Mouse (Mus musculus) urinary bladder, postnatal 14 days (tissue): ENCODE measurements at regions not wholly inside any gene's neighbourhood (a gene's known extent, or its start where the extent isn't known, plus 50 kb on each side); places are given as distances from the start of the nearest gene placed in this dataset.

Source experiments
- DNase-seq: peaks from one replicate; pipeline ENCODE4 v3.0.0; 2021; ENCODE audit warnings: low spot score

DNA sequence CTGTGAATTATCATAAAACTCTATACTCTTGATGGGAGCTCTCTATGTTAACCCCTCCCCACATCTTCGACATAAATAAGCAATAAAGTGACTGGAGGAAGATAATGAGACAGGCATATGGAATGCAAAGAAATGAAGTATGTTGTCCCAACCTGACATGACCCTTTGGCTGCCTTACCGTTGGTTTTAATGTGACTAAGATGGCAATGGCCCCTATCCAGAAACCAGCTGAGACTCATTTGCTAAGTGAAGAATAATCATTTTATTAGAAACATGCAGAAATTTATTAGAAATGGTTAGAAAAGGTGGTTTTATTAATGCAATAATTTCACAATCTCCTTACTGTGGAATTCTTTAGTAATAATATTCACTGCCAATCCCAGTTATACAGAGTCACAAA, 2767.2 kb upstream of the 5930422O12Rik start:
- DNase-seq: no peak

DNA sequence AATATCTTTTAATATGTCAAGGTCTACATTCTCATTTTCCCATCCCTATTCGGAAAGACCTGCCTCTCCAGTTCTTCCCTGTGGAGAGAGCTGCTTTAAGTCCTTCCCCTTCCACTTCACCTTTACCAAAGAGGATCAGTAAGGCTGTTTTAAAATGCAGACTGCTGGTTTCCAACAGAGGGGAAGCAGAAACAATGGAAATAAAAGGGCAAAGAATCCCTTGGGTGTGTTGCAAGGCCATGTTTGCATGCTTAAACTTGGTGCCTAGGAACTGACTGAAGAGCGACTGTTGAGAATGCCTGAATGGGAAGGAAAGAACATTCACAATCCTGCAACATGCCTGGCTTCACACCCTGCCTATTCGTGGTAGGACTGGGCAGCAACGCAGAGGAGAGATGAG, 2759.1 kb upstream of the 5930422O12Rik start:
- no peak for DNase-seq

DNA sequence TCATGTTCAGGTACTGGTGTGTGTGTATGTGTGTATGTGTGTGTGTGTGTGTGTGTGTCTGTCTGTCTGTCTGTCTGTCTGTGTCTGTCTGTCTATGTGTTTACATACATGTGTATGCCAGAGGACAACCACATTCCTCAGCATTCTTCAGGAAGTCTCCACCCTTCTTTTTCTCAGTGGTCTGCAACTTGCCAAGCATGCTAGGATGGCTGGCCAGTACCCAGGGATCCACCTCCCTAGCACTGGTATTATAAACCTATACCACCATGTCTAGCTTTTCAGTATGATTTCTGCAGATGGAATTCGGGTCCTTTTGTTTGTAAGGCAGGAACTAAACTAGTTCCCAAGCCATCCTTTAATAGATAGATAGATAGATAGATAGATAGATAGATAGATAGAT, 2751.1 kb upstream of the 5930422O12Rik start:
- no peak for DNase-seq

DNA sequence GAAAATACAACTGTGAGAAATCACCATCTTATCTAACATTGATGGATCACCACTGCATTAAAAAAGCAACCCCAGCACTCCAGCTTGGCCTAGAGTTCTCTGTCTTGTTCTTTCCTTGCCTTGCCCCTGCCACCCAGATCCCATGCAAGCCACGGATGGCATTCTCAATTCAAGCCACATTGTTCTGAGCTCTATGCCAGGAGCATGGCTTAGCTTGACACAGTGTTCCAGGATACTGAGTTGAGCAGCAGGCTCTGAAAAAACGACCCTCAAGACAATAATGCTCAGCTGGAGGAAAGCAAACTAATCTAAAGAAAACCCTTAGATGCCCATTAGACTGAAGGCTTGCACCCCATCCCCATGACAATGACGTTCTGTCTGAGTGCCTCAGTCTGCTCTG, 2746.3 kb upstream of the 5930422O12Rik start:
- no peak for DNase-seq

DNA sequence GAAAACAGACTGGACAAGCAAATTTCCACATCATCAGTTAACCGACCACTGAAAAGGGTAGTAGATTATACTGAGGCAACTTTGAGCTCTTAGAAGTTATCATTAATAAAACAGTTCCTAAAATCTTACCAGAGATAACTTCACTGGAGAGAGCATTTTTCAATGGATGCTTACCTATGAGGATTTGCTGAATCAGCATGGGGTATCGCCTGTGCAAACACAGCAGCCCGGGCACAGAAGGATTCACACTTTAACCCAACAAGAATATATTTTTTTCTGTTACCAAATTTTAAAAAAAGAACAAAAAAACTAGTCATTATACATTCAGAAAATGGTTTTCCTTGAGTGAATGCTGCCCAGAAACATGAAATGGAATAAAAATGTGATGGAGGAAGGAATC, 2742.0 kb upstream of the 5930422O12Rik start:
- DNase-seq: no peak

DNA sequence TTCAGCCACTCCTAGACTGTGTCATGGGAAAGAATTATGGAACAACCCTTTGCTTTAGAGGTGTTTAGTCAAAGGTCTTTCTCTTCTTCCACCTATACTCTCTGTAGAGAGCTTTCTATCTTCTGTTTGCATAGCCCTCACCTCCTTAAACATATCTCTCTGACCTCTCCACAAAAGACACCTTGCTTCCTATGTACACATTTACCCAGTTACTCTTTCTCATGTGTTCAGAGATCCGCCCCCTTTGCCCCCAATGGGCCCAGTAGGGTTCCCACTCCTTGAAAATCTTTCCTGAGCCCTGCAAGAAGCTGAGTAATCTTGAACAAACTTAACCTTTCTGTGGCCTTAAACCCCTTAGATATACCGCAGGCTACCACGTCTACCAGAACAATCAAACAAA, 2734.4 kb upstream of the 5930422O12Rik start:
- no peak for DNase-seq

DNA sequence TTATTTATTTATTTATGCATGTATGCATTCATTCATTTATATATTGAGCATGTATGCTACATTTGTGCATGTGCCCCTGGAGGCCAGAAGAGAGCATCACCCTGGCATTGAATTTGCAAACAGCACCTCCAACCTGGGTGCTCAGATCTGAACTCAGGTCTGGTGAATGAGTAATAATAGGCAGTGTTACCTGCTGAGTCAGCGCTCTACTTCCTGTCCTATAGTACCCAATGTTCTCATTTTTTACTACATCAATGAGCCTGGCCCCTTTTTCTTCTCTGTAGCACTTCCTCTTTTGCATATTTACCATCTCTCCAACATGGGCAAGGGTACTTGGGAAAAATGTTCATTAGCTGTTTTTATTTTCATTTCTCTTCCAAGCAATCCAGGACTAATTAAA, 2711.9 kb upstream of the 5930422O12Rik start:
- DNase-seq: no peak

DNA sequence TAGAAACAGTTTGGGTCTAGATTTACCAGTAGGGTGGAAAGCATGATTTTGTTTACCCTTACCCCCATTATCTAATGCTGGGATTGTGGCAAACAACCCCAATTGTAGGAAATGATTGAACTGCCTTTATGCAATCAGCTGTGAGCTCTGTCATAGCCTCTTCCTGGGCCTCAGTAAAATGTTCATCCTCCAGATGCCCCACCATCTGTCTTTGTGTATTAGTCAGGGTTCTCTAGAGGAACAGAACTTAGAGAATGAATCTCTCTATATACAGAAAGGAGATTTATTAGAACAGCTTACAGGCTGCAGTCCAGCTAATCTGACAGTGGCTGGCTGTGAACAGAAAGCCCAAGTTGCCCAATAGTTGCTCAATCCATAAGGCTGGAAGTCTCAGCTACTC, 2698.1 kb upstream of the 5930422O12Rik start:
- no peak for DNase-seq

DNA sequence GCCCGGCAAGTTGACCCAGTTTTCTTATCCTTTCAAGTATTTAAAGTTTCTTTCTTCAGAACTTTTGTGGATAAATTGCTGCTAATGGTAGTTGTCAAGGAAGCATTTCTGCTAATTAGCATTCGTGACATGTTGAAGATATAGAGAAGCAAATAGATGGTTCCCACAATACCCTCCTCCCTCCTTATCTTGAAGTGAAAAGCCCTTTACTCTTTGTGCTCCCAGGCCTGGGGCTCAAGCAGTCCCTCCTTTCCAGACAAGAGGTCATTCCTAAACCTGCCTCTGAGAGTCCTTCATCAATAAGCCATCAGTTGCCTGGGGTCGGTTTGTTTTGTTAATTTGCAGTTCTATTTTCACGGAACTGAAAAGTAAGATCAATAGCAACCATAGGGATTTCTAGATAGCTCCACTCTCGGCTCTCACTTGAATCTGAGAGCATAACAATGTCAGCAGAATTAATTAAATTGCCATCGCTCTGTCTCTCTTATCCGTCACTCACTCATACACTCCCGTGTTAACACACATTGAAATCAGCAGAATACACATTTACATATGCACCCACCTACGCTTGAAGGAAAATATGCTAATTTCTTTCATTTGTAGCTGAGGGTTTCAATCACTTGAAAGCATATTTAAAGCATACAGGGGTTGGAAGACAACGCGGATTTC, 2695.8 kb upstream of the 5930422O12Rik start:
- DNase-seq: no peak

DNA sequence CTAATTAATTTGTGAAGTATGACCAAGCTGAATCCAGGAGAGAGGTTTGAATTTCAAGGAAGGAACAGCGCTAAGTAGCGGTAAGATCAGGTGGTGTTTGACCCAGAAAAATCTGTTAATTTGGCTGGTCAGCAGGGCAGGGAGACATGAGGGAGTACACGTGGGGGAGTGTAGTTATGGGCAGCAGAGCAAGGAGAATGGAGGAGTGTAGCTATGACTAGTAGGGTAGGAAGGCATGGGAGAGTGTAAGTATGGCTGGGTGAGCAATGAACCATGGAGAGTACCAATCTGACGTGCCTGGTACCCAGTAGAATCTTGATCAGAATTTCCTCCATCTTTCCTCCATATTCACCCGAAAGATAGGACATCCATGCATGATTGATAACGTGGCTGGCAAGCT, 2695.1 kb upstream of the 5930422O12Rik start:
- DNase-seq: no peak

DNA sequence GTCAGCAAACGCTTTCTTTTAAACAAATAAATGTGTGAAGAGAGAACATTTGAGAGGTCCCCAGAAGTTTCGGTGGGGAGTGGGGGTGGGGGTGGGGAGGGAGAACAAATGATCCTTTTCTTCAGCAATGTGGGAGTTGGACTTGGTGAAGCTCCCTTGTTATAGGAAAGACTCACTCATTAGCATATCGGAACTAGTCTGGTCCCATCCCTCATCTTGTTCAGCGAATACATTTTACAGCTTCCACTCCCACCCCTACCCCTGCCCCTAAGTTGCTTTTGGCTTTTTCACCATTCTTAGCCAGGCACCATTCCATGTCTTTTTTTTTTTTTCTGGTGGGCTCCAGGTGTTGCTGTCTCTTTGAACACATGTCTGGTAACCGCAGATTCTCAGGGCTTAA, 2693.2 kb upstream of the 5930422O12Rik start:
- no peak for DNase-seq

DNA sequence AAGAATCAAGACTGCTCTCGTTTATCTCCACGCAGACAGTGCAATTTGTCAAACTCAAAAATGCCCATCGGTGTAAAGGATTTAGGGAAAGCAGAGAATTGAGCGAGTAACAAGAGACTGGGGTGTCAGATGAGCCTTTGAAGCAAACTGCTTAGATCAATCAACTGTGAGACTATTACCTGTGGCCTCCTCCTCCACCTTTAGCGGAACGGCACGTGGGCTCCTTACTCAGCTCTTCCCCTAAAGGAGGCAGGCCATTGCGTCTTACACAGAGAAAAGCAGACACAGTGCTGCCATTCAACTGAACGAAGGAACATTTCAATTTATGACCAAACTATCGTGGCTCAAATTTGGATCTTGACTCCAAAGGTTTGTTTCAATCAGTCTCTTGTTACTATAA, 2692.8 kb upstream of the 5930422O12Rik start:
- DNase-seq: no peak

DNA sequence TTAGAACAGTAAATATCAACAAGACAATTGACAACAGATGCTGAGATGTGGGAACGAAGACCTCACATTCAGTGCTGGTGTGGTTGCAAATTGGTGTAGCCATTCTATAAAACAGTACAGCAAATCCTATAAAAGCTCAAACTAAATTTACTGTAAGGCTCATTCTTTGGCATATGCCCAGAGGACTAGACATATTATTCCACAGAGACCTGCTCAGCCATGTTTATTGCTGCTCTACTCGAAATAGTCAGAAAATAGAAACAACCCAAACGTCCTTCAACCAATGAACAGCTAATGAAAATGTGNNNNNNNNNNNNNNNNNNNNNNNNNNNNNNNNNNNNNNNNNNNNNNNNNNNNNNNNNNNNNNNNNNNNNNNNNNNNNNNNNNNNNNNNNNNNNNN, 2681.6 kb upstream of the 5930422O12Rik start:
- no peak for DNase-seq
